Mouse (Mus musculus) left cerebral cortex, postnatal 10 days (tissue): ENCODE data around the gene Tbc1d8. TPM values are rescaled to one million over a fixed set of nuclear protein-coding genes. Genes with fewer than 3 reads are reported as not detected.

ENCODE experiments used
- DNase-seq, 2 experiments: peaks; one replicate each; pipeline ENCODE4 v3.0.0; 2021 to 2022; ENCODE audit warnings: low spot score in 2 of 2, mixed read lengths in 1 of 2; ENCODE audit errors: extremely low spot score in 1 of 2
- intact Hi-C: fragments of 180-260 bp; cut with DNase I; formaldehyde crosslinking; loops from one replicate; pipeline ENCODE4 v1.15.1; 2025
- total RNA-seq, 2 experiments: library from RNA; stranded (reverse); gene quantifications; 2 replicates each; pipeline ENCODE4 v1.2.3; 2021

Gene Tbc1d8
- total RNA-seq, 2 experiments from 2014 or later: 17.7 to 19.2 TPM

- peak in 1 of 2 experiments; percentile 78 for DNase-seq
- intact Hi-C loops: no loop called here
Observed at GRCm38 (mm10) chr1:39417817-39418216, 60.7 kb downstream of the Tbc1d8 start.

- no peak for DNase-seq
- intact Hi-C loops: no loop called here
Observed at GRCm38 (mm10) chr1:39410085-39410821, 68.3 kb downstream of the Tbc1d8 start.

- intact Hi-C loops: no loop called here
- DNase-seq: no peak
Observed at GRCm38 (mm10) chr1:39408668-39409067, 69.9 kb downstream of the Tbc1d8 start.

GRCm38 (mm10) chr1:39408123-39408522 lies 70.4 kb downstream of the Tbc1d8 start:
- intact Hi-C loops: no loop called here
- no peak for DNase-seq

GRCm38 (mm10) chr1:39407108-39407507 lies 71.4 kb downstream of the Tbc1d8 start:
- no peak for DNase-seq
- intact Hi-C loops: no loop called here

- no peak for DNase-seq
- intact Hi-C loops: no loop called here
Observed at GRCm38 (mm10) chr1:39400173-39400572, 78.4 kb downstream of the Tbc1d8 start.

GRCm38 (mm10) chr1:39399228-39399627 lies 79.3 kb downstream of the Tbc1d8 start:
- no peak for DNase-seq
- intact Hi-C loops: no loop called here

- intact Hi-C loops: no loop called here
- no peak for DNase-seq
Observed at GRCm38 (mm10) chr1:39398284-39398683, 80.3 kb downstream of the Tbc1d8 start.

GRCm38 (mm10) chr1:39396347-39396746 lies 82.2 kb downstream of the Tbc1d8 start:
- intact Hi-C loops: no loop called here
- no peak for DNase-seq

GRCm38 (mm10) chr1:39394650-39395049 lies 83.9 kb downstream of the Tbc1d8 start:
- DNase-seq: no peak
- intact Hi-C loops: loop anchor here (5.0 kb wide), 1 partner anchor 78 kb away; no protein-coding TSS in a partner anchor

- DNase-seq: peak in 1 of 2 experiments; percentile 60
- intact Hi-C loops: loop anchor here (5.0 kb wide), 1 partner anchor 78 kb away; no protein-coding TSS in a partner anchor
Observed at GRCm38 (mm10) chr1:39394096-39394495, 84.5 kb downstream of the Tbc1d8 start.

- intact Hi-C loops: loop anchor here (2.0 to 5.0 kb wide), 2 partner anchors 79 to 129 kb away; no protein-coding TSS in a partner anchor
Observed at GRCm38 (mm10) chr1:39393217-39393867, 85.2 kb downstream of the Tbc1d8 start.

GRCm38 (mm10) chr1:39392189-39392588 lies 86.4 kb downstream of the Tbc1d8 start:
- intact Hi-C loops: loop anchor here (2.0 to 5.0 kb wide), 2 partner anchors 80 to 131 kb away; no protein-coding TSS in a partner anchor
- peak; percentile 50 to 77 for DNase-seq

More at GRCm38 (mm10) chr1:39393217-39393867, 85.2 kb downstream of the Tbc1d8 start:
- no peak for DNase-seq

- intact Hi-C loops: loop anchor here (2.0 to 5.0 kb wide), 2 partner anchors 81 to 131 kb away; no protein-coding TSS in a partner anchor
- no peak for DNase-seq
Observed at GRCm38 (mm10) chr1:39391652-39392051, 86.9 kb downstream of the Tbc1d8 start.

GRCm38 (mm10) chr1:39389338-39389737 lies 89.2 kb downstream of the Tbc1d8 start:
- no peak for DNase-seq
- intact Hi-C loops: no loop called here

- no peak for DNase-seq
- intact Hi-C loops: no loop called here
Observed at GRCm38 (mm10) chr1:39388163-39388562, 90.4 kb downstream of the Tbc1d8 start.

GRCm38 (mm10) chr1:39387497-39387896 lies 91.1 kb downstream of the Tbc1d8 start:
- DNase-seq: peak in 1 of 2 experiments; percentile 47
- intact Hi-C loops: no loop called here

GRCm38 (mm10) chr1:39386456-39386855 lies 92.1 kb downstream of the Tbc1d8 start:
- no peak for DNase-seq
- intact Hi-C loops: no loop called here

- intact Hi-C loops: no loop called here
- no peak for DNase-seq
Observed at GRCm38 (mm10) chr1:39384914-39385313, 93.6 kb downstream of the Tbc1d8 start.

GRCm38 (mm10) chr1:39381017-39381416 lies 97.5 kb downstream of the Tbc1d8 start:
- intact Hi-C loops: no loop called here
- DNase-seq: no peak
